In genomic region chr9:100641391-100642085, GRCm38 (mm10) we compare ENCODE assay signal across 8 mouse cellular contexts. TPM values are rescaled to one million over a fixed set of nuclear protein-coding genes. Genes with fewer than 3 reads are reported as not detected.
DNase-seq lines count a peak whose midpoint lies in the region; ATAC-seq and TF ChIP-seq lines count a peak whose summit lies in the region.

No protein-coding gene starts in this region.

- peak overlapping the region; percentile 98; the same call in 1 of the 2 replicates for H3K27ac ChIP-seq in neural tube, embryonic 11.5 days (ENCODE audit: low read depth, low read length)
- peak overlapping the region; percentile 98; the same call in 1 of the 2 replicates for H3K27ac ChIP-seq in limb, embryonic 14.5 days (replicated peaks; ENCODE audit: low read depth, low read length)

- no peaks in the 10 kb centered on the region for H3K27me3 ChIP-seq in neural tube, embryonic 11.5 days (ENCODE audit: control insufficient read depth, insufficient read depth, low read length)
- no peaks in the 10 kb centered on the region for H3K27me3 ChIP-seq in limb, embryonic 14.5 days (ENCODE audit: control insufficient read depth, insufficient read depth, low read length)

- ATAC-seq in CD4-positive, CD25-positive, alpha-beta regulatory T cell, adult 4 months = no peak
- ATAC-seq in neural tube, embryonic 11.5 days (ENCODE audit: insufficient read depth, low FRiP score, low TSS enrichment) = no peak
- ATAC-seq in limb, embryonic 14.5 days (ENCODE audit: low FRiP score, low read depth) = no peak

- peak overlapping the region; percentile 70; the same call in 1 of the 2 replicates for H3K4me2 ChIP-seq in neural tube, embryonic 11.5 days (ENCODE audit: low read depth)
- H3K4me2 ChIP-seq in limb, embryonic 14.5 days (replicated peaks; ENCODE audit: low read depth, low read length, severe bottlenecking) = peak overlapping the region; percentile 73

- no peaks in the 10 kb centered on the region for H3K9me3 ChIP-seq in neural tube, embryonic 11.5 days (ENCODE audit: control insufficient read depth, low read length)
- H3K9me3 ChIP-seq in limb, embryonic 14.5 days (ENCODE audit: control insufficient read depth, low read length) = no peaks in the 10 kb centered on the region

- 53% methylated on average over 6 of the region's 6 CpGs for WGBS in neural tube, embryonic 11.5 days
- 52% methylated on average over 6 of the region's 6 CpGs for WGBS in limb, embryonic 14.5 days

- no peak for TF ChIP-seq POLR2A in limb, embryonic 14.5 days (IDR thresholded peaks at IDR 0.05; ENCODE audit: borderline replicate concordance, extremely low read depth, insufficient read depth, insufficient read length)

- no peak overlapping the region for H3K4me3 ChIP-seq in neural tube, embryonic 11.5 days (ENCODE audit: low read depth, low read length)
- H3K4me3 ChIP-seq in limb, embryonic 14.5 days (replicated peaks; ENCODE audit: low read length) = peak overlapping the region; percentile 79; the same call in 1 of the 2 replicates

- peaks cover 11% of the 10 kb centered on the region for H3K4me1 ChIP-seq in neural tube, embryonic 11.5 days (ENCODE audit: control insufficient read depth, insufficient read depth, low read length)
- peaks cover 12% of the 10 kb centered on the region for H3K4me1 ChIP-seq in limb, embryonic 14.5 days (ENCODE audit: control insufficient read depth, insufficient read depth, low read length)

- peak overlapping the region; percentile 20; the same call in 1 of the 2 replicates for H3K9ac ChIP-seq in neural tube, embryonic 11.5 days (ENCODE audit: low read length)
- H3K9ac ChIP-seq in limb, embryonic 14.5 days (ENCODE audit: low read depth, low read length, severe bottlenecking) = peak overlapping the region; percentile 65

- H3K36me3 ChIP-seq in neural tube, embryonic 11.5 days (ENCODE audit: control insufficient read depth, insufficient read depth, low read length) = no peaks in the 10 kb centered on the region
- no peaks in the 10 kb centered on the region for H3K36me3 ChIP-seq in limb, embryonic 14.5 days (ENCODE audit: control insufficient read depth, insufficient read depth, low read length)

- intact Hi-C loops in gastrocnemius, postnatal 14 days (cut with DNase I; ENCODE audit: low total_unique reads) = loop anchor here (5.0 kb wide), 1 partner anchor 94 kb away; the partner anchor contains the start of gene Nck1
- intact Hi-C loops in left cerebral cortex, postnatal 10 days (cut with DNase I) = loop anchor here (2.0 to 5.0 kb wide), 6 partner anchors 69 to 516 kb away; partner anchors contain the start of gene Slc35g2

- DNase-seq in CD4-positive, CD25-positive, alpha-beta regulatory T cell, adult 2 months (ENCODE audit: low read depth, low spot score) = peak; percentile 15
- no peak for DNase-seq in neural tube, embryonic 11.5 days (ENCODE audit: low spot score)
- DNase-seq in neural tube, embryonic 10.5 days (ENCODE audit: extremely low spot score, low spot score) = no peak
- DNase-seq in limb, embryonic 14.5 days (ENCODE audit: low spot score) = no peak
- DNase-seq in natural killer cell, adult 2 months (ENCODE audit: low spot score in 2 of 2) = no peak
- DNase-seq in gastrocnemius, postnatal 14 days = no peak
- no peak for DNase-seq in left cerebral cortex, postnatal 10 days (ENCODE audit: extremely low spot score in 1 of 2, low spot score in 2 of 2)

RNA-seq across cellular contexts. Expression of gene Stag1, which starts 43.9 kb away (rescaled TPM):
- polyA plus RNA-seq in CD4-positive, CD25-positive, alpha-beta regulatory T cell, adult 4 months (2017; shearing (Covaris generic)) = 100 to 1,000 TPM in 1 of 2 experiments, 10 to 100 TPM in 1; 79.9 to 126 TPM
- 50.6 and 53.0 TPM in 2 replicates for polyA plus RNA-seq in neural tube, embryonic 11.5 days (2014; fragmentation: Nextera tagmentation; extraction: Ambion mirVana)
- 23.9 and 35.0 TPM in 2 replicates for polyA plus RNA-seq in limb, embryonic 14.5 days (2012; rRNA removed)
- 45.5 and 50.9 TPM in 2 replicates for polyA plus RNA-seq in limb, embryonic 14.5 days (2014; fragmentation: Nextera tagmentation; extraction: Ambion mirVana)
- 10 to 100 TPM; 24.2 to 27.9 TPM for total RNA-seq in gastrocnemius, postnatal 14 days (2021)
- 10 to 100 TPM; 33.5 to 39.1 TPM for total RNA-seq in left cerebral cortex, postnatal 10 days (2021)
